Mouse (Mus musculus) ovary, postnatal 36 days (tissue): ENCODE data around the gene Dhx33.

ENCODE experiments used
- DNase-seq: peaks from one replicate; pipeline ENCODE4 v3.0.0; 2022; ENCODE audit warnings: low spot score, mixed read lengths

The Dhx33 gene

GRCm38 (mm10) chr11:70982030-70982429 lies 22.2 kb downstream of the Dhx33 start:
- no peak for DNase-seq

GRCm38 (mm10) chr11:70980751-70981510 lies 23.3 kb downstream of the Dhx33 start:
- no peak for DNase-seq

- DNase-seq: no peak
These were observed 24.0 kb downstream of the Dhx33 start for GRCm38 (mm10) chr11:70980232-70980631.

GRCm38 (mm10) chr11:70977293-70977692 lies 26.9 kb downstream of the Dhx33 start:
- no peak for DNase-seq

- DNase-seq: no peak
These were observed 29.0 kb downstream of the Dhx33 start for GRCm38 (mm10) chr11:70975193-70975592.

GRCm38 (mm10) chr11:70973947-70974346 lies 30.3 kb downstream of the Dhx33 start:
- DNase-seq: no peak

- no peak for DNase-seq
These were observed 31.7 kb downstream of the Dhx33 start for GRCm38 (mm10) chr11:70972586-70972985.

- no peak for DNase-seq
These were observed 33.4 kb downstream of the Dhx33 start for GRCm38 (mm10) chr11:70970560-70971540.

- peak; percentile 88 for DNase-seq
These were observed 34.2 kb downstream of the Dhx33 start, which contains the start of the genes Nup88 and Rpain for GRCm38 (mm10) chr11:70969821-70970559. Gene Nup88 (minus strand): TSS chr11:70969973. Gene Rpain (plus strand): TSS chr11:70970213.

GRCm38 (mm10) chr11:70969271-70969794 lies 34.9 kb downstream of the Dhx33 start:
- DNase-seq: no peak

- no peak for DNase-seq
These were observed 39.9 kb downstream of the Dhx33 start for GRCm38 (mm10) chr11:70964222-70964907.

- DNase-seq: no peak
These were observed 43.3 kb downstream of the Dhx33 start for GRCm38 (mm10) chr11:70960786-70961554.

GRCm38 (mm10) chr11:70954711-70955110 lies 49.5 kb downstream of the Dhx33 start:
- no peak for DNase-seq

- DNase-seq: no peak
These were observed 59.1 kb downstream of the Dhx33 start for GRCm38 (mm10) chr11:70944935-70945817.

GRCm38 (mm10) chr11:70943651-70944050 lies 60.6 kb downstream of the Dhx33 start:
- DNase-seq: no peak

- no peak for DNase-seq
These were observed 61.6 kb downstream of the Dhx33 start for GRCm38 (mm10) chr11:70942596-70942995.

GRCm38 (mm10) chr11:70935316-70935715 lies 68.9 kb downstream of the Dhx33 start:
- no peak for DNase-seq
